Mouse (Mus musculus) left cerebral cortex, postnatal 4 days (tissue): ENCODE measurements around the gene Grm8. TPM values are rescaled to one million over a fixed set of nuclear protein-coding genes. Genes with fewer than 3 reads are reported as not detected.

Experiments
- DNase-seq: peaks from one replicate; pipeline ENCODE4 v3.0.0-alpha.2; 2022
- intact Hi-C: fragments of 180-260 bp; cut with DNase I; formaldehyde crosslinking; loops from one replicate; pipeline ENCODE4 v1.15.1; 2025
- total RNA-seq, 2 experiments: library from RNA; stranded (reverse); gene quantifications; 2 replicates each; pipeline ENCODE4 v1.2.3; 2021

Gene Grm8
- 10 to 100 TPM; 18.1 to 18.9 TPM for total RNA-seq

DNA sequence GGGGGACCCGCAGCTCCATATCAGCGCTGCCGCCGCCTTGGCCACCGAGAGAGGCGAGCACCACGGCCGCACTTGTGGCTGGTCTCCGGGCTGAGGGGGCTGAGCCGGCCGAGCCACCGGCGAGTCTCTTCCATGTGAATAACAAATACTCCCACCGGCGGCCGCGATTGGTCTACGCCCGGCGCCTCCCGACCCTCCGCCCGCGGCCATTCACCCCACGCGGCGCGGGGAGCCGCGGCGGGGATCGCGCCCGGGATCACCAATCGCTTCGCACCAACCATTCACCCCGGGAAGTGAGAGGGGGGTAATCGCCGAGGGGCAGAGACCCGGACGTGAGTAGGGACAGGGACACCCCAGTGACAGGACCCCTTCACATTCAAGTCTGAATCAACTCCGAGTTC, at the start of gene Grm8:
TSS of gene Grm8 (minus strand) at position 178 of the 401 bp plus-strand sequence.
- intact Hi-C loops = loop anchor here (10.0 kb wide), 1 partner anchor 480 kb away; no protein-coding TSS in a partner anchor
- DNase-seq = peak; percentile 48

DNA sequence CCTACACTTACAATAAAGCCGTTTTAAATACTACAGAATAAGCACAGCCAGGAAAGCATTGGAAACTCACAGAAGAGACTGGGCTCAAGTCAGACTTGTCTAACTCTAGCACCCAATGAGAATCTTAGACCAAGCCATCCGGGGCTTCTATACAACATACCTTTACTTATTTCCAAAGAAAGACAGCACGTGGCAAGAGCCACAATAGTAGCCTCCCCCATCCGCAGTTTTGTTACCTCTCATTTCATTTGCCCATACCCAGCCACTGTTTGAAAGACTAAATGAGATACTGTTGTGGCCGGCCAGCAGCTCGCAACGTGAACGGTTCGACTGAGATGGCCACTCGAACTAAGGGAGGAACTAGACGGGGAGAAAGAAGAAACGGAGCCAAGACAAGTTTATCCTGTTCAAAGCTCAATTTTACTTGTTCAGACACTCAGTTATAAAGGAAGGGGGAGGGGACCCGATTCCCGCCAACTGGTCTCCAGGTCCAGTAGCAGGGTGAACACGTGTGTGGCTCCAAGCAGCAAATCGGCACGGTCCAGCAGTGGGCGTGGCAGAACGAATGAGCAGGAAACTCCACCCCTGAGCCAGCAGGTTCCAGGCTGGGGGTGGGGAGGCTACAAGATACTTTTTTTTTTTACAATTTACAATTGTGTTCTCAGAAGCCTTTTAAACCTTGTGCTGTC, 35.0 kb upstream of the Grm8 start:
- intact Hi-C loops = no loop called here
- peak; percentile 1 for DNase-seq

DNA sequence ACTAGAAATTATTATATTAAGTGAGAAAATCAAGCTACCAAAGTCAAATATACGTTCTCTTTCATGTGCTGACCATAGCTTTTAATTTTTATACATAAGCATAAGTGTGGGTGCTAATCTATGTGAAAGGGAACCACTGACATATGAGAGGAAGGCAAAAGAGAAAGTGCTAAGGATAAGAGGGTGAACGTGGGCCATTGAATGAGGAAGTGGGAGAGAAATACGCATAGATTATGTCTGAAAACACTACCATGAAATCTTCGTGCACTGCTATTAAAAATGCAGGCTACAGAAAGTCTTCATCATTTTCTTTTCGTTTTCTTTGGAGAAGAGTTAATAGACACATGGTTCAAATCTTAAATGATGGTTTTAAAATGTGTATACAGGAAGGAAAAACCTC, 25.4 kb upstream of the Grm8 start:
- DNase-seq = no peak

DNA sequence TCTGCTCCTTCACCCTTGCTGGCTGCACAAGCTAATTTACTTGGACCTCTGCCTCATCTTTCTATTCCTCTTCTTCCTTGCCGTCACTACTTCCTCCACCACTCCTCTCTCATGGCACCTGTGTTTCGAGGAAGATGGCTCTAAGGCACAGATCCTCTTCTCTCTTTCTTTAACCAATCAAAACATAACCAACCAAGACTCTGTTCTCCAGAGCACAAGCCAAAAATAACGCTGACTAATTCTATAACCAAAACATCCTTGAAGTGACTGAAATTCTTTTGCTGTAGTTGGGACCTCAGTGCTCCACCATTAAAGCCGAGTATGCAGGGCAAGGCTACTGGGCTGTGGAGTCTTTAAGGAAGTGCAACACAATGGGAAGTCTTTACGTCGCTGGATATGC, 11.5 kb upstream of the Grm8 start:
- intact Hi-C loops = no loop called here
- no peak for DNase-seq

More for the DNA sequence above, 25.4 kb upstream of the Grm8 start:
- intact Hi-C loops = no loop called here

DNA sequence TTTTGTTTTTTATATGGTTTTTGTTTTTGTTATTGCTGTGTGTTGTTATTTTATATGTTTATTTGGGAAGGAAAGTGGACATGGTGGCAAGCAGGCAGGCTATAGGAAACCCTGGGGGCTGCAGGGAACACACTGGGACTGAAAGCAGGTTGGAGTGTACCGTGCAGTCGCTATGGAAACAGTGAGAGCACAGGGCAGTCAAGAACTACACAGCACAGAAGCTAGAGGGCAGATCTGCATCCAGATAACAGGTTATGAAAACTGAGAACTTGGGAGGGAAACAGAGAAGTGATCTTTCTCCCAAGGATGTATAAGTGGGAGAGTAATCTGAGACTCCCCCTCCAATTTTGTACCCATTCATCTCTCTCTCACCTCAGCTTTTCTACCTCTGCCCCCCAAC, 7.4 kb upstream of the Grm8 start:
- intact Hi-C loops = no loop called here

DNA sequence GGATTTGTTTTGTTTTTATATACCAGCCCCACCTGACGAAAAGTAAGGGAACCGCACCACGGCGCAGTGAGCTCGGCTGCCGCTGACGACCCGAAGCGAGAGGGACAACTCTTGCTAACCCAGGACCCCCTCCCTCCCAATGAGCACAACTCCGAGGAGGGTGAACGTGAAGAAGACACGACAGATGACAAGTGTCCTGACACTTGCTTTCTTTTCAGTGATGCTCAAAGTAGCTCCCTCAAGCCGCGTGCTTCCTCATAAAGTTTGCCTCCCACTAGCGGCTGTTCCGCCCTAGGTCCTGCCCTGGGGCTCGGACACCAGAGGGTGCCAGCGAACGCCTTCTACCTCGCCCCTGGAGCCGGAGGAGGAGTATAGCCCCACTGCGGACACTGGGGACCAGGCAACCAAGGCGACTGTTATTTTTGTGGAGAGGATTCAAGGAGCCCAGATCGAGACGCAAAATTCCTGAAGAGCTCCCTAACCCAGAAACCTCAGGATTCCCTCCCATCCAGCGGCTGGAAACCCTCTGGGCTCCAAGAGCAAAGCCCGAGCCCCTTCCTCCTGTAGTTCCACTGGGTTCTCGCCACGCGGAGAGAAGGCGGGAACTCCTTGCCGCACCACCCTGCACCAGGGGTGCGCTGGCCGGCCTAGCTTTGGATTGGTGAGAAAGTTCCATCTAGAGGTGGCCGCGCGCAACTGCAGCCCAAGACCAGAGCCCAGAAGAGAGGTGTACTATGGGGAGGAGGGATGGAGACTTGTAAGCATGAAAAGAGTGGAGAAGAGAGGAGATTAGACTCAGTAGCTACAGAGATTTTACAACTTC, 644 bp upstream of the Grm8 start:
- intact Hi-C loops = loop anchor here (10.0 kb wide), 1 partner anchor 481 kb away; no protein-coding TSS in a partner anchor
- peak; percentile 90 for DNase-seq

More for the DNA sequence above, 7.4 kb upstream of the Grm8 start:
- DNase-seq = no peak

DNA sequence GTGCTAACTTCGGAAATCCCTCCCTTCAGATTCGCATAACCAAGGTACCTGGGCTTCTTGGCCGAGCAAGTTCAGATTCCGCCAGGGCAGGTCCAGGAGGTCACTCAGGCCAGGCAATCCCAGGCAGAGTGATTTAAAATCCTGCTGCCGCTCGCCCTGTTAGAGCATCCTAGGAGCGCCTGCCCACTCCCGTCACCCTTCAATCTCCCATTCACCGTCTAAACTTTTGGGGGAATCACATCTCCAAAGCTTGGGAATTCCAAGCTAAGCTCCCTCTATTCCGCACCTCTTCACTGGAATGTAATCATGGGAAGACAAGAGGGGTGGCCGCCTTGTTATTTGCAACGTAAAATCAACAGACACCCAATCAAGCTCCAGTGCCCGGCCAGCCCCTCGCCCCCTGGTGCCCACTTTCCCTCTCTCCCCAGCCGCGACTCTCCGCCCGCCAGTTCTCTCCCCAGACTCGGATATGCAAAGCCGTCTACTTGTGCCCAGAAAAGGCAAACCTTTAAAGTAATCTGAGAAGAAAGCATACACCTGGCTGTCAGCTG, 652 bp downstream of the Grm8 start:
- intact Hi-C loops = loop anchor here (10.0 kb wide), 1 partner anchor 480 kb away; no protein-coding TSS in a partner anchor
- peak; percentile 48 for DNase-seq

DNA sequence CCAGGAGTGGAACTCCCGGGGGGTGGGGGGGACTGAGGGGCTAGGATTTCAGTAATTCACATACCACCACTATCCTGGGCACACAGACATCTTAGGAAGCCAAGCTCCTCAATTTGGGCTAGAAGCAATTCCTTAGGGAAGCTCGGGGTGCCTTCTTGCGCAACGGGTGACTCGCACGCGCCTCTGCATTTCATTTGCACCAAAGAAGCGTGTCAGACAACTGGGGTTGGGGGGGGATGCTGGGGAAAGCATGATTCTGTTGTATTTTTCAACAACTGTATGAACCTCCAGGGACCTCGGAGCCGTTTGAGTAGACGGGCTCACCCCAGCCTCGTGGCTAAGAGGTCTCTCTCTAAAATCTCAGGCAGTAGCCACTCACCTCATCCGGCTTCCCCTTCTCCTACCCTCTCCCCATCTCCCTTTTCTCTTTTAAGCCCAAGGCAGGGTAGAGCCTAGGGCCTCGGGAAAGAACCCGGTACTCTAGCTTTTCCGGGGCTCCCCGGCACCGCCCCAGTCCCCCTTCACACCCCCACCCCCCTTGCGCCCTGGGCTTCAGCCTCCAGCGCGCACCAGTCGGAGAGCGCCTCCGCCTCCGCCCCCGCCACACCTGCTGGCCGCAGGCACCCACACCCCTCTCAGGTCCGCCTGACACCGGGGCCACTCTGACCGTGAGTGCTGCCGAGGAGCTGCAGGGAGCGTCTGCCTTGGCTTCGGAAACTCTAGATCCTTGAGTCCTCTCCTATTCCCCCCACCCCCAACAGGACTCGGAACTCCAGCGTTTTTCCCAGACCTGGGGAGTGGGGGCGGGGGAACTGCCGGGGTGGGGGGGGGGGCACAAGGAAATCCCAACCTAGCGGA, 1.5 kb downstream of the Grm8 start:
- DNase-seq = no peak

DNA sequence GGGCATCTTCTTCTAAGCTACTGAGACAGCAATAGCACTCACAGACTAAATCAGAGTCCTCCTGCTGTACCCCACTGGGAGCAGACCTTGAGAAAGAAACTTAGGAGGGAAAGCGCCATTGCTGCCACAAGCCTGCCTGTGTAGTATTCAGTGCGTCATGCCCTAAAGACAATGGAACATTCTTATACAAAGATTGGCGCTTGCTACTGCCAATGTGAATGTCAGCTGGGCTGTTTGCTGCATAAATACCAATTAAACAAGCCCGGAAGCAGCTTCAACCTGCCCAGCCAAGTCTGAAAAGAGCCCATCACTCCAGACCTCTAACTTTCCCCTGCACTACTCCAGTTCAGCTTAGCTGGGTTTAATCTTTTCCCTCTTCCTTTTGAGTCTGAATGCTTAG, 2.9 kb downstream of the Grm8 start:
- intact Hi-C loops = loop anchor here (10.0 kb wide), 1 partner anchor 477 kb away; no protein-coding TSS in a partner anchor
- no peak for DNase-seq

More for the DNA sequence above, 1.5 kb downstream of the Grm8 start:
- intact Hi-C loops = loop anchor here (10.0 kb wide), 1 partner anchor 479 kb away; no protein-coding TSS in a partner anchor

DNA sequence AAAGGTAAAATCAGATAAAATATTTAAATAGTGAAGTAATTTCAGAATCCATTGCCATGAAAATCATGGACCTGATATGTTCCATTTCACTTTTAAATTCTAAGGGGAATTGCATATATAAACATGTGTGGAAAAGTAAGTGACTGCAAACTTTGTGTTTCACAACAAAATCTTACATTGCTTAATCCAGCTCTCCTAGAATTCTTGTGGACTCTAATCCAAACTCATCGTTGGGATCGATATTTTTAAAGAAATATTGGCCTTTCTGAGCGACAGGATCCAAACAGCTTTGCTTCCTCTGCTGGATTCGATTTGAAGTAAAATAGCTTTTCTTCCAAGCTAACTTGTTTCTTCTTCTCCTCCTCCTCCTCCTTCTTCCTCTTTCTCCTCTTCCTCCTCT, 6.1 kb downstream of the Grm8 start:
- intact Hi-C loops = no loop called here
- no peak for DNase-seq

DNA sequence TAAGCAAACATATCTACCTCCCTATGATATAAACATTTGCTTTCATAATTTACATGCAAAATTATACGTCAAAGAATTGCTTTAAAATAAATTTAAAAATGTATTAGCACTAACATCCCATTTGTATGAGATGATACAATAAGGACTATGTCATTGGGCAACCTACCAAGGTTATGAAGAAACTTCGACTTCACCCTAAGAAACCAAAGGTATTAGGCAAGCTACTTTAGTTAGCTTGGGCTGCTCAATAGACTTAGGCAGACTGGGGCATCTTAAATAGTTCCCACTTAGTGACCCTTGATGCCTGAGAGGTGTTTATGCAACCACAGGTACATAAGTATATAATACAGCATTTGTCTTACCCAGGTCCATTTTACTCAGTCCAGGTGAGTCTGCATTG, 19.5 kb downstream of the Grm8 start:
- no peak for DNase-seq
- intact Hi-C loops = no loop called here

DNA sequence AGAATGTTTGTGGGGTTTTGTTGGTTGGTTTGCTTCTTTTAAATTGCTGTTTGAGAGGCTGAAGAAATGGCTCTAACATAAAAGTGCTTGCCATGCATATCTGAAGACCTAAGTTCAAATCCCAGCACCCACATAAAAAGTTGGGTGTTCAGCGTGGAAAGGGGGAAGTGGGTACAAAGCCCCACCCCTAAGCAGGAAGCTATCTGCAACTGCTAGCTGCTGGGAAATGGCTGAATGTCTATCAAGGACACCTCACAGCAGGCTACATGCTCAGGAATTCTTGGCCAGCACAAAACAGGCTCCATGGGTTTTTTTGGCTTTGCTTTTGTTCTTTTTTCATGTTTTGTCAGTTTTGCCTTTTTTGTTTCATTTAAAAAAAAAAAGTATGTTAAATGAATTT, 20.1 kb downstream of the Grm8 start:
- intact Hi-C loops = no loop called here
- no peak for DNase-seq

DNA sequence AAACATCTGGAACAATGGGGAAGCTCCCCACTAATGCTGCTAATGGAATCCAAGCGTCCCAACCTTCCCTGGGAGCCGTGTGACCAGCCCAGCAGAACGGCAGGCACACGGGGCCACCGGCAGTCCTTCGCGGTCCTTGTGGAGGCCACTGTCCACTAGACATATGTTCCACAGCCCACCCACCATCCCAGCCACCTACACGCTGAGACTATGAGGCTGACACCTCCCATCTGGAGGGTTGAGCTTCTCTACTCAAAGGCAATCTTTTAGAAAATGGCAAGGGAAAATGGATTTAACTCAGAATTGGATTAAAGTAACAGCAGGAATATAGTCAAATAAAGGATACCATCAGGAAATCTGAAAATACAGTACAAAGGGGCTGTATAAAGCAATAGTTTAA, 23.4 kb downstream of the Grm8 start:
- no peak for DNase-seq
- intact Hi-C loops = no loop called here

DNA sequence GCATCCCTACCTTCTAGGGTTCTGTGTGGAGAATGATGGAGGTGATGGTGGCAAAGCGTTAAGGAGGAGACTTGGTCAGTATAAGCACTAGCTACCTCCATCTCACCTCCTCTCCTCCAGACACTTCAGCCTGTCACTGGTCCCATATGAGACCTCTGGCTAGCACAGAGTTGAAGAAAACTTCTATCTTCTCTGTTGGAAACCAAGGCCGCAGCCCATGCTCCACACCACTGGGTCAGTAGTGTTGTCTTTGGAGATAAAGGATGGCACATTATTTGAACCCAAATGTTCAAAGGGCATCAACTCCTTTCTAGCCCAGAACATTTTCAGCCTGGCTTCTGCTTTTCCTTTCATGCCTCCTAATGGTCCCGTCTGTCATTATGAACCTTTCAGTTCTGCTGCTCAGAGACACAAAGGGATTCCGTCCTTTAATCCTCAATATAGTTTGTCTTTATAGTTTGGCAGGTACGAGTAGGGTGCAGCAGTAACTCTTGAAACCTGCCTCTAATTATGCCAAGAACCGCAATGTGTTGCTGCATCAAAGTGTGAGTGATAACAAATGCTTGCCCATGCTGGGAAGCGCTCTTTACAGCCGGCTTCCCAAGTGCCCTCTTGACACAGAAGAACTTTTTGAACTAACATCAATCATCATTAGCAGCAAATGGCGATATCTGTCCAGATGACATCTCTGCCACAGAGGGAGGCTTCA, 32.2 kb downstream of the Grm8 start:
- no peak for DNase-seq
- intact Hi-C loops = no loop called here

DNA sequence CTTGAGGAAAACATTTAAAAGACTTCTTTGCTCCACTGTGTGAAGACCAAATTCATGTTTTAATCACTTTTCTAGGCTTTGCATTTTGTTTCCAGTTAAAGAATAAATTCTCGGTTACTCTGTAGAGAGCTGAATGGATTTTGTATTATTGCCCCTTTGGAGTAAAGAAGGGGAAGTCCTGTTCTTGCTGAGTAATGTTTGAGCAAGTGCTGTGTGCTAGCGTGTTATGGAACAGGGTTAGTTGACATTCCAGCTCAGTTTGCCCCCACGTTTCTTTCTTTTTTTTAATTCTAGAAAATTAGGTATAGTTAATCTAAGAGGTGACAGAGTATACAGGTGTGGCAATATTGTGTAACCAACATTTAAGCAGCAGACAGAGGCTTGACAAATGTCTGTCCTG, 35.0 kb downstream of the Grm8 start:
- no peak for DNase-seq

DNA sequence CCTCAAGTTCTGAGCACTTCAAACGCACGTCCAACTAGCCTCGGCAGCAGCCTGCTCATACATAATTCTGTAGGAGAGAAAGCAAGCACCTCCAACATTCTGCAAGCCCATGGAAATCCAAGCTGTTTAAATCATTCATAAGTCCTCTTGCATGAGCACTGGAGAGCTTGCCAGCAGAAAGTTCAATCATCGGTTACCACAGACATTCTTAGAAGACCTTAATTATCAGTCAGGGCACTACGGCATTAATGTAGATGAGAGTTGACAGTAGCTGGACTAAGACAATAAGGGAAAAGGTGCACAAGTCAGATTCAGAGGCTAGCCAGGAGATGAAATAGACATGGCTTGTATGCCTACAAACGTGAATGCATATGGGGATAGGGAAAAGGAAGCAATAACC, 42.5 kb downstream of the Grm8 start:
- intact Hi-C loops = no loop called here
- no peak for DNase-seq

More for the DNA sequence above, 35.0 kb downstream of the Grm8 start:
- intact Hi-C loops = no loop called here

DNA sequence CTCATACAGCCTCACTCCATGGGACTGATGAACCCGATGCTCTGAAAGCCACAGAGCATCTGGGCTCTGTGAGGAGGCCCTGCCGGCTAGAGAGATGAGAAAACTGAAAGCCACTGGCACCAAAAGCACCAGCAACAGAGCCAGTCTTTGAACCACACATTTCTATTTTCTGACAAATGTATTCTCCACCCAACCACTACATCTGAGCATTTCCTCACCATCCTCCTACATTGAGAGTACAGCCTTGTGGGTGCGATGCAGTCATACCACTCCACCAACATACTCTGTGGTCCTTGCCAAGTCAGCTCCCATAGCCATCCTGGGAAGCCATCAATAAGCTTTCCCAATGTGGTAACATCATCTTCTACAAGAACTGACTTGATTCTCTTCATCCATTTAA, 43.1 kb downstream of the Grm8 start:
- intact Hi-C loops = no loop called here
- no peak for DNase-seq

DNA sequence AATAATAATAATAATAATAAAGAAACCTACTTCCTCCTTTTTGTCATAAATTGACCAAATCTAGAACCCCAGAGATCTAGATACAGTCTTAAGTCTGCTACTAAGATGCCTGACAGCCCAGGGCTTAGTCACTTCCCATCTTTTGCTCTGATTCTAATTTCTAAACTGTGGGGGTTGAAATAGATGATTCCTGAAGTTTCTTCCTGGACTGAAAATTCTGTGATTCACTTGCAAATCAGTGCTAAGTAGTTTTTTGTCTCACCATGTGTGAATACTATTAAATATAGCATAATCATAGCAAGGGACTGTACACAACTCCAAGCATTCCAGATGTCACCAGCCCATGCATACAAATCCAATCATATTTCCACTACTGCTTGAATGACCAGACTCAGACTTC, 44.0 kb downstream of the Grm8 start:
- intact Hi-C loops = no loop called here
- DNase-seq = no peak

DNA sequence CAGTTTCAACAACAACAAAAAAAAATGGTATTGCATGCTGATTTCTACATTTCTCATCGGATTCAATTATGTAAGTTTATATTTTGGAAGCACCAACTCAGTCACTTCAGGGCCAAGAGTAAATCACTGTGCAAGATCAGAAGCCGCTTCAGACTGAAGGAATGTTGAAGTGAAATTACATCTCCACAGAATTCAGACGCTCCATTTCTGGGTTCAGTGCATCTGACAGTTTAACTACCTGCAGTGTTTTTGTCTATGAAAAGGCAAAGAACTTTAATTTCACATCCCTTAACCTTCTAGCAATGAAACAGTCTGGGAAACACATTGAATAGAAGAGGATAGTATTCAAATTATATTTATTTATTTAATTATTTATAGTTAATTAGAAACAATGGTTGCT, 59.4 kb downstream of the Grm8 start:
- intact Hi-C loops = no loop called here
- DNase-seq = no peak

DNA sequence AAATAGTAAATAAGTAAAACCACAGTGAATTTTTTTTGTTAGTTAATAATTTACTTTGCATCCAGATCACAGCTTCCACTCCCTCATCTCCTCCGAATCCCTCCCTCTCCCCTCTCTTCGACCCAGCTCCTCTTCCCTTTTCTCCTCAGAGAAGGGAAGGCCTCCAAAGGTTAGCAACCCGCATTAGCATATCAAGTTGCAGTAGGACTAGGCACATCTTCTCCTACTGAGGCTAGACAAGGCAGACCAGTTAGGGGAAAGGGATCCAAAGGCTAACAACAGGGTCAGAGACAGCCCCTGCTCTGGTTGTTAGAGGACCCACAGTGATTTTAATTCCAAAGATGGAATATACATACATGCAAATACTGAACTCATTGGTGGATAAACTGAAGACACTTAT, 60.5 kb downstream of the Grm8 start:
- DNase-seq = no peak
- intact Hi-C loops = no loop called here
